Mouse (Mus musculus) naive thymus-derived CD4-positive, alpha-beta T cell, adult 2 months (primary cell): ENCODE measurements around the gene Map4.

Experiments
- DNase-seq: peaks from one replicate; pipeline ENCODE4 v3.0.0-alpha.2; 2011; ENCODE audit warnings: low read depth

Gene Map4

DNA sequence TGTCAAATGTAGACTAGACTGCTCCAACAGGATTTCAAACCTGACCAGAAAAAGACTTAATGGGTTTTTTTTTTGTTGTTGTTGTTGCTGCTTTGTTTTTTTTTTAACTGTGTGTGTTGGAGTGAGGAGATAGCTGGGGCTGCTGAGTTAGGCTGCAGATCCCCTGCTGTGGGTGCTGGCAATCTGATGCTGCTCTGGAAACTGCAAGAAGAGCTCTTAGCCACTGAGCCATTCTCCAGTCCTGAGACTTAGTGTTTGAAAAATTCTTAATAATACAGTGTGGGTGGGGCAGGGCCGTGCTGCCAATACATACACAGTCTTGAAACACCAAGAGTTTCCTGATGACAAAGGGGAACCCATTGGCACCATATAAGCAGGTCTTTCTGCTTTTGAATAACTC, 70.7 kb downstream of the Map4 start:
- no peak for DNase-seq

DNA sequence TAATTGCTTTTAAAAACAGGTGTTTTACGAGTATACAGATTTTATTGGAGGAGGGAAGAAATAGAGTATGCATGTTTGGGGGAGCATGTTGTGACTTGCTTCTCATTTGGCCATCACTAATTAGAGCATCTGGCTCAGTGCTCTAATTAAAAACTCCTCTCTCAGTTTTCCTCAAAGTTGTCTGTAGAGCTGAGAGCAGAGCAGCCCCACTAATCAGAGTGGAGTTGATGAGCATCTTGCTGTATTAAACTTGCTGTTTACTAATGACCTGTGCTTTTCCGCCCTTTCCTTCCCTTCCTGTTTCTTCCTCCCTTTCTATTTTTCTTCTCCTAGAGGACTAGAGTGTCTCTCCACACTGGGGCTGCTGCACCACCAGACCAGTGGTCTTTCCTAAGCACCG, 71.2 kb downstream of the Map4 start:
- no peak for DNase-seq

DNA sequence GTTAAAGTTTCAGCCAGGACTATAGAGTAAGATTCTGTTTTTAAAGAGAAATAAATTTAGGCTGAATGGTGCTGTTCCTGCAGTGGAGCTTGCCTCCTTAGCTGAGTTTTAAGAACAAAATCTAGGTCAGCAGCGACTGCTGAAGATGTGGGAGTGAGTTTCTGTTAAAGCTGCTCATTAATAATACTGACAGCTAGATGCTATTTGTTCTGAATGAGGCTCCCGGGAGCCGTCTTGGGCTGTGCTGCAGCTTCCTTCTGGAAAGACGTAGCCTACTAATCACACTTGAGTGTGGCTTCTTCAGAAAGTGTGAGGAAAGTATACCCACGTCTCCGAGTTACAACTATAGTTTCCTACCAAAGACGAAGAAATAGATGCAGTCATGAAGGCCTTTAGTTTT, 88.0 kb downstream of the Map4 start:
- no peak for DNase-seq

DNA sequence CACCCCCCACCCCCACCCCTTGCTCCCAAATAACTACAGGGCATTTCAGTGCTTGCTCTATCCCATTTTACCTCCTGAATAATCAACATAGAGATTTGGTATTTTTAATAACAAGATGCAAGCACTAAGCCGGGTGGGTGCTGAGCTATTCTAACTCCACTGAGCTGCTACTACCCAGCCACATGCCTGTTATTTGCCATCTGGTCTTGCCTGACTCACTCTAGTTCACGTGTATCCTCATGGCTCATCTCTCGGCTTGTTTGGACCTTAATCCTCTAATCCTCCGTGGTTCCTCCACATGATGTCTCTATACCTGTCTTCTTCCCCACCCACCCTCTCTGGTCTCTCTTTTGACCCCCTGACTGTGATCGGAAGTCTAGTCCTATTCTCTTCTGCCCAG, 89.1 kb downstream of the Map4 start:
- DNase-seq: no peak

DNA sequence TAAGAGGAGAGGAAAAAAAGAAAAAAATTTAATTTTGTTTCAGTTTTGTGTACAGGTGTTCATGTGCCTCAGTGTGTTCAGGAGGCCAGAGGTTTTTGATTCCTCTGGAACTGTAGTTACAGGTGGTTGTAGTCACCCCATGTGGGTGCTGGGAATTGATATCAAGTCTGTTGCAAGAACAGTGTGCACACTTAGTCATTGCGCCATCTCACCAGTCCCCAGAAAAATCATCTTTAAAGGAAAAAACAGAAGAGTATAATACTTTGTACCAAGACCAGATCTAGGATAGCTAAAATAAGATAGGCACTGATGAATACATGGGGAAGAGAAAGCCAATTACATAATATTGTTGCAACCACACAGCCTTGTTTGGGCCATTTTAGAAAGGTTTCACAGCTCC, 90.2 kb downstream of the Map4 start:
- no peak for DNase-seq

DNA sequence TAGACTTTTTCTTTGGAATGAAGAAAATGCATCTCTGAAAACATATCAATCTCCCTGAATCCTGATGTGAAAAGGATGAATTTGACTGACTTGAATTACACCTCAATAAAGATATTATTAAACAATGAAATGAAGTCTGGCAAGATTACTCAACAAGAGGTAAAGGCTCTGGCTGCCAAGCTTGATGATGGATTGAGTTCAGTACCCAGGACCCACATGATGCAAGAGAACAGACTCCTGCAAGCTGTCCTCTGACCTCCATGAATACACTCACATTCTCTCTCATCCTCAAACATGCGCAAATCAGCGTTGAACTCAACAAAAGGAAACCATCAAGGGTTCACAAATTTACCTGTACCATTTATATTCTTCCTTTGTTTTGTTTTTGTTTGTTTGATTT, 90.9 kb downstream of the Map4 start:
- DNase-seq: no peak

DNA sequence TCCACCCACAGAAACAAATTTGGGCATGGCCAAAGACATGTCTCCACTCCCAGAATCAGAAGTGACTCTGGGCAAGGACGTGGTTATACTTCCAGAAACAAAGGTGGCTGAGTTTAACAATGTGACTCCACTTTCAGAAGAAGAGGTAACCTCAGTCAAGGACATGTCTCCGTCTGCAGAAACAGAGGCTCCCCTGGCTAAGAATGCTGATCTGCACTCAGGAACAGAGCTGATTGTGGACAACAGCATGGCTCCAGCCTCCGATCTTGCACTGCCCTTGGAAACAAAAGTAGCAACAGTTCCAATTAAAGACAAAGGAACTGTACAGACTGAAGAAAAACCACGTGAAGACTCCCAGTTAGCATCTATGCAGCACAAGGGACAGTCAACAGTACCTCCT, 103.8 kb downstream of the Map4 start:
- no peak for DNase-seq

DNA sequence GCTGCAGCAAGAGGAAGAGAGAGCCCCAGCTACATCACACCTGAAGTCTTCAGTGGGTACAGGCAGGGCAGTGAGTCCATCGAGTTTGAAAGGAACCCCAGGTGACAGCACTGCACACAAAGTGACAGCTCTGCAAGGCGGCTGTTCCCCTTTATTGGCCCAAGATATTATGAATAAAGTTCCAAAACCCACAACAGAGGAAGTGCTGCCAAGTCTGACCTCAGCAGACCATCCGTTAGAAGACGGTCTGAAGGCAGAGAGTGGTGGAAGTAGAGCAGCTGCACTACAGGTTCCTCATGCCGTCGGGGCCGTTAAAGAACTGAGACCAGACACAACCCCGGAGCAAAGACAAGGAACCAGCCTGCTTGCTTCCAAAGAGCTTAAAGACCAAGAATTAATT, 106.6 kb downstream of the Map4 start:
- DNase-seq: no peak

DNA sequence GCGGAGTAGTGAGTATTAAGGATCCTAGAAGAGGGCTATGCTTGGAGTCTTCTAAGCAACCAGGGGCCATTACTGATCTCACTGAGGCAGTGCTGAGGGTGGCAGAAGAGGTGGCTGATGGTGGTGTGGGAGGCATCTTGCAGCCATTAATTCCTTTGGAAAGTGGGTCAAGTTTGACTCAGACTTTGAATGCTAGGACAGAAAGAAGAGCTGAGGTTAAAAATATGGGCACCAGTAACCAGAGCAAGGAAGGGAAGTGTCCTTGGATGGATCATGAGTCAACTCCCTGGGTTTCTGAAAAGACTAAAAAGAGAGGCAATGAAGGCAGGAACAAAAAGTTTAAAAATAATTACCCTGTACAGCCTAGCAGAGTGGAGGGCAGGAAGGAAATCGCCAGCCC, 107.2 kb downstream of the Map4 start:
- no peak for DNase-seq

DNA sequence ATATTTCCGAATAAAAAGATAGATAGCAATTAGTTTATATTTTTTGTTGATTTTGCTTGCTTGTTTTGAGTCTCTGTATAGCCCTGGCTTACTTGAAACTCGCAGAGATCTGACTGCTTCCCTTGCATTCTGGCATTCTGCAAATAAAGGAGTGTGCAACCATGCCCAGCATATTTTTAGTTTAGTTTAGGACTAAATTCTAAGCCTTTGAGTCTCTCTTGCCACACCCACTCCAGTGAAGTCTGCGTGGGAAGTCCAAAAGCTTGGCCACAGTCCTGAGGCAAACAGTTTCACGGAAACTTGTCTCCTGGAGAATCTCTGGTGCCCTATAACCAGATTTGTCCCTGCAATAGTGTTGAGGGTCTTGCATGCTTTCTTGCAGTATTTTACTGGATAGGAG, 113.1 kb downstream of the Map4 start:
- no peak for DNase-seq

DNA sequence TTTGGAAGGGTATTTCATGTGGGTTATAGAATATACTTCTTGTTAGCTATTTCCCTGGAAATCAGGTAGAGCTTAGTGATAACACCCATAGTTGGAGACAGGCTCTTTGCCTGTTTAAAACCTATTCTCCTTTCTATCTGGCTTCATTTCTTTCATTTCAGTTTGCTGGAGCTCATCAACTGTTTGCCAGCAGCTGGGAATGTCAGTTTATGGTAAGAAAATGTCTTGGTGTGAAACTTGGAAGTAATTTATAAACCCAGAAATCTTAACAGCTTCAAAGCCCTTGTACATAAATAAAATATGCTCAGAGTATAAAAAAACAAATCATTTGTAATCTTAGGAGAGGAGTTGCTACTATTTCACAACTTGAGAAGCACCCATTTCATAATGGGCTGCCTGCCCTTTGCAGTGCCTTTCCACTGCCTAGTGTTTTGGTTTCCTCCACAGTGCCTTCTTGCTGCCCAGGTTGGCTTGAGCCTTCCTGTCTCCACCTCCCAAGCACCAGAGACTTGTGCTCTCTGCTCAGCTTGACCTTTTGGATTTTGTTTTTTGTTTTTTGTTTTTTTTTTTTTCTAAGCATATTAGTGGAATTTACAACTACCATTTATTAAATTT, 114.6 kb downstream of the Map4 start:
- no peak for DNase-seq

DNA sequence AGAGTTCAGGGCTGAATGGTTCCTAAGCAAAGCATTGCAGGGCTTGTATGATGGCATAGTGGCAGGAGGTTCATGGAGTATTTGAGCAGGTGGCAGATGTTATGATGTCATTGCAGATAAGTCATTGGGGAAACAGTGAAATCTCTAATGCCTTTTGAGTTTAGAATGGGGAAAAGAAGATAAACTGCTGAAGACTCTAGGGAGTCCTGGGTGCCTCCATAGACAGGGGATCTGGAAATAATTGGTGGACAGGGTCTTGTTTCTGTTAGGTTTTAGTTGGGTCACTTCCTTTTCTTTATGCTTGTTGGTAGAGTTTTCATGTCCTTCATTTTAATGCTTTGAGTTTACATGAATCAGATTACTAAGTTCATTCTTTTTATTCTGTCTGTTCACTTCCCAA, 116.0 kb downstream of the Map4 start:
- DNase-seq: no peak

DNA sequence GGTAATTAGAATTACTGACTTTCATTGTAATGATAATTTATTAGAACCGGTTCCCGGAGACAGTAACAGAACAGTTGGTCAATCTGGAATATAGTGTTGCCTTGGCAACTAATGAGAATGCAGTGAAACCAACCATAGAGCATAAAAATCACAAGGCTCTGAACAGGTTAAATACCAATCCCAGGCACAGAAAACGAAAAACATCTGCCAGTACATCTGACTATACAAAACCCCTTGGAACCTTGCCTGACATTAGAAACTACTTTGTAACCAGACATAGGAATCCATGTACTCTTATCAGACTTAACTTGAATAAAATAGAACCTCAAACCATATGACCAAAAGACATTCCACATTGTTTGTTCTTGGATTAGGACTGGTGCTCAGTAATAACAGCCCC, 116.6 kb downstream of the Map4 start:
- no peak for DNase-seq

DNA sequence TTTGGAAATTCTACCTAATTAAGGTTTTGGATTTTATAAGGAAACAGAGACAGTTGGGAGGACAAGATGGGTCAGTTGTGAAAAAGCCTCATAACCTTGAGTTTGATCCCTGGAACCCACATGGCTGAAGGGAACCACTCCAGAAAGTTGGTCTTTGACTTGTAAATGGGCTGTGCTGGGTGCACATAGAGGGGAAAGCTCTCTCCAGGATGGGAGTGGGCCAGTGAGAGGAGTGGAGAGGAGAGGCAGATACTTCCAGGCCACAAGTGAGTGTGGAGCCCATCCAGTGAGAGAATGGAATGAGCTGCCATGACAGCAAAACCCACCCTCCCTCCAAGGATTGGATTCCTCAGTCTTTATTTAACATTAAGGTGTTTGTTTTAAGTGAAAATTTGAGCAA, 119.9 kb downstream of the Map4 start:
- no peak for DNase-seq

DNA sequence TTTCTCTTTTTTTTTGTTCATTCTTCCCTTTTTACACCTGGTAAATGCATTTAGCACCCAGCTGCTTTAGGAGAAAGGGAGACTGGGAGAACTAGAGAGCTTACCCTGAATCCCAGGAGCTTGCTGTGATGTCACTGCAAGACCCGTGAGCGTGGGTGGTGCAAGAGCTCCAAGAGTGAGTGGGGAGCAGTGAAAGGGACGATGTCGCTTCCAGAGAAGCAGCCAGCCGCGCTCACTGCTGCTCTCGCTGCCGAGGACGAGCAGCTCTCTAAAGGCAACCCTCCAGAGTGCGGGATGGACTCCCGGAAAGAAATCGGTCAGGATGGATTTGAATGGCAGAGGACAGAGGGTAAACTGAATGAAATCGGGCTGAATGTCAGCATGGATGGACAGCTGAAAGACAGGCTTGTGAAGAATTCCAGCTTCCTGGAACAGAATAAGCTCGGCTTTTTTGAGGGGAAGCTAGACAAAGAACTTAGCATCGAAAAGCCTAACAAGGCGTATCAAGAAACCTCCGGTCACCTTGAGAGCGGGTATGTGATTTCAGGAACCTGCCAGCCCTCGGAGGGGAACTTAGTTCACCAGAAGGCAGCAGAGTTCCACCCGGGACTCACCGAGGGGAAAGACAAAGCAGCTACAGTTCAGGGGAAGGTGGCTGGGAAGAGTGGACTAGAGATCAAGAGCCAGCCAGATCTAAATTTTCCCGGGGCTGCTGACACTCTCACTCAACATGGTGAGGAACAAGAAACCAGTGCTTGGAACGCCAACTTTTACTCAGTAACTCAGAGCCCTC, 120.8 kb downstream of the Map4 start:
- DNase-seq: no peak

DNA sequence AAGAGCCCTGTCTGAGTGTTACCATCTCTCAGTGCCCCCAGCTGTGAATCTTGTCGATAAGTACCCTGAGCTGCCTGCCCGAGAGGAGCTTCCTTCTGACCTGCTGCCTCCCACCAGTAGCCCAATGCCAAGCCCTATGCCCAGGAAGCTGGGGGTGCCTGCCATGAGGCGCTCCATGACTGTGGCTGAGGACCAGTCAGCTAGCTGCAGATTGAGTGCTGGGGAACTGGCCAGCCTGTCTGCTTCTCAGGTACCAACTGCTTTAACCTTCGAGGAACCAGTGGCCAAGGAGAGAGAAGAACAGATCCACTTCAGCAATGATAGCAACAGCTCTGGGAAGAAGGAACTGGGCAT, 121.7 kb downstream of the Map4 start:
- DNase-seq: no peak

DNA sequence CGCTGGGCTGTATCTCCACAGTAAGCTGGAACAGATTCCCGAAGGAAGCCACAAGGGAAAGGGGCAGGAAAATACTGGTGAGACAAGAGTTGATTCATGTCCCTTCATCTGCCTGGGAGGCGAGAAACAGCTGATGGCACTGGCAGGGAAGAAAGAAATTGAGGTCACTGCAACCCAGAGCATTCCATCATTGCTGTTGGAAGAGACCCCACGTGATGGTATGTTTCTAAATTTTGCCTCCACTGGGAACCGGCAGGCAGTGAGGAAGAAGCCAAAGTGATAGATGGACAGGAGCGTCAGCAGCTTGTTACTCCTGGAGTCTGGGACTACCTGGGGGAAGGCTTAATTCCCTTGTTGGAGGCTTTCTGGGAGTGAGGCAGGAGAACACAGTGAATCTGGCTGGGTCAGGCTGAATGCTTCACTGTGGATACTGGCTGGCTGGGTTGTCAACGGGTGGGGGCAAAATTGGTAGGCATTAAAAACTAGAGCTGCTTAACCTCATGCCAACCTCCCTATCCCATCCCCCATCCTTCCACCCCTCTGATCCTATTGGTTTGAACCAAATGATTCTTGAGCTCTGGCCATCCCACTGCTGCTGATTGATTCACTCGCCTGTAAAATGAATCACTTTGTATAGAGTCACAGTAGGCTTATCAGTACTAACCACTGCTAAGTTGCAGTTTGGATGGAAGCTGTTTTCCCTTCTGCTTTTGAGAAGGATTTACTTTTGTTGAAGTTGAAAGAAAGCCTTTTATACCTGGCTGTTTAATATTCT, 122.2 kb downstream of the Map4 start:
- DNase-seq: no peak

DNA sequence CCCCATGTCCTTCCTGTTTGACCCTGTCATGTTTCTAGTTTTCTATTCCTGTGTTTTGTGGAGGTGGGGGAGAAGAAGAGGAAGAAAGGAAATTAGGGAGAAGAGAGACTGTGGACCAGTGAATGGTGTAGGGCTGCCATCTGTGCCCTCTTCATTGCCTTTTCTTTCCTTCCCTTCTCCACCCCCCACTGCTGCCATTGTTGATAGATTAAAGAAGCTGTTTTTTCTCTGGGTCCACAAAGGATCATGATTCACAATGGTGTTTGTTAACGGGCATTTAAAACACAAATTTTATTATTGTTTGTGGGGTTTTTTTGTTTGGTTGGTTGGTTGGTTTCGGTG, 122.8 kb downstream of the Map4 start:
- DNase-seq: no peak

DNA sequence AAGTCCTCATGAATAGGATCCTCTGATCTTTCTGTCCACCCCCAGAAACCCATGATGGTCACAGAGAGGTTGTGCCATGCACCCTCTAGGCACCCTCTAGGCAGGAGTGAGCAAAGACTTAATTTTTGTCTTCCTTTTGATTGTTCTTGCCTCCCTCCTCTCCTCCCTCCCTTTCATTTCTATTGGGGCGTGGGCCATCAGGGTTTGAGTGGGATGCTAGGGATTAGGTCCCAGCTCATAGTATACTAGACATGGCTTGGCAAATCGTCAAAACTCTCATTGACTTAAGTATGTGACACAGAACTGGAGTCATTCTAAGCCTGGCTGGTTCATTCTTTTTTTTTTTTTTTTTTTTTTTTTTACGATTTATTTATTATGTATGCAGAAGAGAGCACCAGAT, 123.5 kb downstream of the Map4 start:
- no peak for DNase-seq

DNA sequence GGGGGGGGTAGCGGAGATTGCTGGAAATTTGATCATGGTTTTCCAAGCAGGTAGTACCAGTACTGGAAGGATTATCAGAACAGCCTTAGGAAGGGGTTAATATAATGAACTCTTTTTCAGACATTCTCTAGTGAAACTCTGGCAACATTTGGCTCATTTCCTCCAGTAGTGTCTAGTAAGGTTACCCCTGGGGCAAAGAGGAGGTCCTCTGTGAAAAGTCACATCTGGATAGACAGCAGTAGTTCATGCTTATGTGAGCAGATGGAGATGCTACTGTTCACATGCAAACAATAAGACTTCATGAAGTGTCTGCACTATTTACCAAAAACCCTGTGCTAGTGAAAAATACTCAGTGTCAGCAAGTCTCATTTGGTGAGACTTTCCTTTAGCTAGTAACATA, 125.9 kb downstream of the Map4 start:
- DNase-seq: no peak

DNA sequence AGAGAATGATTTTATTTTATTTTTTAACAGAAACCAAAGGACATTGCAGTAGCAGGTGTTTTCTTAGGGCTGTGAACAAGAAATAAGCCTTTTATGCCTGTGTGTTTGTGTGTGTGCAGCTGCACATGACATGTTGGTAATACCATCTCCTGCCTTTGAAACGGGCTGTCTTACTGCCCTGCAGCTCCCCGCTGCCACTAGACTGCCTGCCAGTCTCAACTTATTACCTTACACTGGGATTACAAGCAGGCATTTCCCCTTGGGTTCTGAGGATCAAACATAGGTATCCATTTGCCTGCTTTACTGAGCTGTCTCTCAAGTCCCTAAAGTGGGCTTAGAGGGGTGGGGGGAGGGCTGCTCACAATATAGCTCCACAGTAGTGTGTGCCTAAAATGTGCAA, 129.5 kb downstream of the Map4 start:
- no peak for DNase-seq

DNA sequence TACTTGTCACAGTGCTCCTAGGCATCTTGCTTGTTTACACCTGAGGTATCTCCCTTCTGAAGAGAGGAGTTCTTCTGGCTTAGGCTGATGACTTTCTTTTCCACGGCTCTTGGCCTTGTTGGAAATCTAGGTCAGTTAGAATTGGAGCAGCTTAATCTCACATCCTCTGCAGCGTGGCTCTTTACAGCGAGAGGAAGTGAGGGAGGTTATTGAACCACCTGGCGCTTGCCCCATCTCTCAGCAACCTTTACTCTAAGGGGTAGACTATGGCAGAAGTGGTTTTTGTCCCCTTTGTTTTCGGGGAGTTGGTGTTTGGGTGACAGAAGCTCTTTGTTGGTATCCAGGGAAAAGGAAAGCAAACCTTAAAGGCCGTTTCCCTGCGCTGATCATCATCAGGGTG, 131.1 kb downstream of the Map4 start:
- no peak for DNase-seq

DNA sequence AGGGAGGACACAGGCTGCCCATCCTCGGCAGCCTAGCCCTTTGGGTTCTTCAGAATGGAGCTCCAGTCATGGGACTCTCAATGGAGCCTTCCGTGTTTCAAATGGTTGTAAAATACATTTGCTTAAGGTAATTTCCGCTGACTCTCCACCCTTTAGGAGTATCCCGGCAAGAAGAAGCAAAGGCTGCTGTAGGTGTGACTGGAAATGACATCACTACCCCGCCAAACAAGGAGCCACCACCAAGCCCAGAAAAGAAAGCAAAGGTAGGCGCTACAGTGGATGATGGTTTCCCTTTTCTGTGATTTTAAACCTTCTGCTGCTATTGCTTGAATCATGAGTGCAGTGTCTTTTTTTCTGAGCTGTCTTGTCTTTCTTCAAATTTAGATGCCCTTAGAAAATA, 131.6 kb downstream of the Map4 start:
- no peak for DNase-seq

DNA sequence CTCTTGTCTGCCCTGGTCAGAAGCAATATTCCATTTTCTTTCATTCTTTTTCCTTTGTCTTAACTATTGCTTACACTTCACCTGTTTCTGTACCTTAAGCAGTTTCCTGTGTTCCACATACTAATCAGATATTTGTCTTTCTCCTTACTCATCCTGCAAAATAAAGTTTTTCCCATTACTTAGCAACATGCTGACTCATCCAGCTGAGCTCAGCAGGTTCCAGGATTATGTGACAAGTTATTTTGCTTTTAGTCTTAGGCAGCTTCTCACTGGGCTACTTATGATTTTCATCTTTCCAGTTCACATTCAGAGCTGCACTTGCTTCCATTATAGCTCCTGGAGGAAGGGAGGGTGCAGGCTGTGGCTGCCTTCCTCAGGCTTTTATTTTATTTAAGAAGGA, 133.4 kb downstream of the Map4 start:
- no peak for DNase-seq
